Mouse (Mus musculus) CD4-positive, CD25-positive, alpha-beta regulatory T cell (primary cell): Measurements from ENCODE around the gene Akr1e1. TPM values are rescaled to one million over a fixed set of nuclear protein-coding genes. Genes with fewer than 3 reads are reported as not detected.

ENCODE experiments used
- polyA plus RNA-seq: library from polyadenylated mRNA; unstranded; fragments of 100-300 nt; shearing (Covaris generic); gene quantifications from one replicate; pipeline ENCODE4 v1.2.1, GENCODE M21; 2017

Gene Akr1e1
- polyA plus RNA-seq, result 10.5 TPM

GRCm38 (mm10) chr13:4608961-4609409 lies at the start of gene Akr1e1:
Gene Akr1e1 (minus strand): TSS chr13:4609174.

GRCm38 (mm10) chr13:4573871-4574270 lies 35.1 kb downstream of the Akr1e1 start, which contains the start of gene Akr1c21:
Gene Akr1c21 (plus strand): TSS chr13:4574075.

Other genes starting within 250 kb of the Akr1e1 start
- not detected for gene Akr1c6, start 174.9 kb downstream of the Akr1e1 start, polyA plus RNA-seq
- not detected for gene Akr1c20, start 85.8 kb downstream of the Akr1e1 start, polyA plus RNA-seq
- gene Akr1c21, start 35.1 kb downstream of the Akr1e1 start, polyA plus RNA-seq, result not detected